Mouse (Mus musculus) brown adipose tissue, adult 24 weeks (tissue): ENCODE measurements around the gene Fabp2. TPM values are rescaled to one million over a fixed set of nuclear protein-coding genes. Genes with fewer than 3 reads are reported as not detected.

Source experiments
- H3K27ac ChIP-seq: fragments of 200-500 bp; replicated peaks from 2 replicates; pipeline ENCODE4 v1.5.1; 2012; ENCODE audit warnings: low read depth, mild to moderate bottlenecking, low read length
- H3K4me1 ChIP-seq: fragments of 200-500 bp; 2 replicates; pipeline ENCODE4 v1.6.1; 2012; ENCODE audit warnings: low read length, mixed read lengths; ENCODE audit not compliant: control insufficient read depth, insufficient read depth, insufficient read length
- H3K4me3 ChIP-seq: fragments of 200-500 bp; 2 replicates; pipeline ENCODE4 v1.5.1; 2012; ENCODE audit warnings: low read depth, mild to moderate bottlenecking, low read length, moderate library complexity; ENCODE audit not compliant: insufficient read depth
- polyA plus RNA-seq: library from polyadenylated mRNA; stranded (reverse); fragments of >200 nt; gene quantifications from 2 replicates; pipeline ENCODE4 v1.2.4, GENCODE M21; 2012; ENCODE audit not compliant: missing spikeins, insufficient read depth, insufficient read length

Gene Fabp2
- polyA plus RNA-seq, 1 experiment = not detected

DNA sequence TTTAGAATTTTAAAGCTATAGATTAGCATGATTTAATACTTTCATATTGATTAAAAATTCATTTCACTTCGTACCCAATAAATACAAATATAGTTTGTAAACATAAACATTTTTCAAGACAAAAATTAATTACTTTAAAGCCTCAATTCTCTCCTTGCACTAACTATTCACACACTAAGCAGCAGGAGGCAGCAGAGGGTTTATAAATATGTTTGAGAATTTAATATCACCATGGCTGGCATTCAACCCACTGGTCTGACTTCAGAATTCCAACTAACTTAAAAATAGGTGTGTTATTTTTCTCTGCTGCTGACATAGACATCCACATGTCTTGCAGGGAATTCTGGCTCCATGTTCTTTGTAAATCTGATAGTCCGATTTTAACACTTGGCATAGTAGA, 44.3 kb downstream of the Fabp2 start:
- no peak overlapping the region for H3K27ac ChIP-seq
- no peak overlapping the region for H3K4me3 ChIP-seq
- no peaks in the 10 kb centered on the region for H3K4me1 ChIP-seq

DNA sequence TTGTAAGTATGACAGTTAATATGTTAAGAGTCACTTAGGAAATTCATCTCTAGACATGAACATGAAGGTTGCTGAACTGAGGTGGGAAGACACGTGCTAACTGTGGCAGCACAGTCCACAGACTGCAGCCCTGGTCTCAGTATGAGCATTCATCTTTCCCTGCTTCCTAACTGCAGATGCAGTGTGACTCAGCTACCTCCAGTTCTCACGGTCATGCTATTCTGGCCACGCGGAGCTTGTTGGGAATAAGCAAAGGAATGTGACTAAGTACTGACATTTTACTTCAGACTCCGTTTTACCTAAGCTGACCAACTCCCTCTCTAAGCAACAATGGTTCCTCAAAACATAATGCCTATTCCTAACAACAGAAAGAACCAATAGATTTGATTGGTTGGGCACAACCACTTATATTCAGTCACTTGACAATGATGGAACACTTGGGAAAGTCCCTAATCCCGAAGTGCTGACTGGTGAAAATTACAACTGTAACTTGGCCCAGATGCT, 48.6 kb downstream of the Fabp2 start:
- H3K4me3 ChIP-seq = no peak overlapping the region
- no peaks in the 10 kb centered on the region for H3K4me1 ChIP-seq
- H3K27ac ChIP-seq = no peak overlapping the region

Other genes starting within 250 kb of the Fabp2 start
- 0.91 and 1.9 TPM in 2 replicates for gene Pde5a, start 166.1 kb upstream of the Fabp2 start, polyA plus RNA-seq
- not detected in 2 replicates for gene Gm10959, start 24.3 kb downstream of the Fabp2 start, polyA plus RNA-seq
- gene 1810037I17Rik, start 29.1 kb downstream of the Fabp2 start, polyA plus RNA-seq = 85.1 and 99.1 TPM in 2 replicates
- gene Usp53, start 89.4 kb downstream of the Fabp2 start, polyA plus RNA-seq = 4.3 and 5.4 TPM in 2 replicates
- 5.9 and 7.5 TPM in 2 replicates for gene Myoz2, start 139.9 kb downstream of the Fabp2 start, polyA plus RNA-seq